Mouse (Mus musculus) lung, postnatal 10 days (tissue): ENCODE data around the gene Gm47791.

ENCODE experiments used
- DNase-seq: peaks from one replicate; pipeline ENCODE4 v3.0.0; 2021

Gene Gm47791

DNA sequence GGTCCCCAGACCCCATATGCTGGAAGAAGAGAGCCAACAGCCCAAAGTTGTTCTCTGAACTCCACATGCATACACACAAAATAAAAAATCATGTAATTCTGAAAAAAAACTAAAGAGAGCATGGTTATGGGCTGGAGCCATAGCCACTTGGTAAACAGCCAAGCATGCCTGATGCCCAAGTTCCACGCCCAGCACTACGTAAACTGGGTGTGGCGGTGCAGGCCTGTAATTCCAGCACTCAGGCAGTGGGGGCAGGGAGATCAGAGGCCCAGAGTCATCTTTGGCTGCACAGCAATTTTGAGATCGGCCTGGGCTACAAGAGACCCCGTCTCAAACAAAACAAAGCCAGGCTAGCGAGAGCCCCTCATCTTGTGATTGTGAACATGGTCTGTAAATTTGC is 14.5 kb upstream of the Gm47791 start:
- DNase-seq: peak; percentile 68

DNA sequence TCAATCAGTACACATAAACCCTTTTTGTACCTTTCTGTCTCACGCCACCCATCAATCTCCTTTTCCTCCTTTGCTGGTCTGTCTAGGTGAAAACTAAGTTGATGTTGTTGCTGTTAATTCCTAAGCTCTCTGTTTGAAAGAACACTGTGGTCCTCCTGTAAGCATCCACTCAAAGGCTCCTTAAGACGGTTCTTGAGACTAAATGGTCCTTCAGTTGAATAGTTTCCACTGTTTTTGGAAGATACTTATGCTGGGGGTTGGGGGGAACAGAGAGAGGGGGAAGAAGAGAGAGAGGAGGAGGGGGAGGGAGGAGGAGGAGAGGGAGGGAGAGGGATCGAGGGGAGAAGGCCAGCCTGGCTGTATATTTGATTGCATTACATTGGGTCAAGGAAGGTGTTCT is 12.5 kb upstream of the Gm47791 start:
- peak; percentile 54 for DNase-seq

- no peak for DNase-seq
These were observed 8.4 kb upstream of the Gm47791 start for GRCm38 (mm10) chr1:82779388-82779966.

- no peak for DNase-seq
These were observed 4.2 kb upstream of the Gm47791 start for GRCm38 (mm10) chr1:82775293-82775692.

DNA sequence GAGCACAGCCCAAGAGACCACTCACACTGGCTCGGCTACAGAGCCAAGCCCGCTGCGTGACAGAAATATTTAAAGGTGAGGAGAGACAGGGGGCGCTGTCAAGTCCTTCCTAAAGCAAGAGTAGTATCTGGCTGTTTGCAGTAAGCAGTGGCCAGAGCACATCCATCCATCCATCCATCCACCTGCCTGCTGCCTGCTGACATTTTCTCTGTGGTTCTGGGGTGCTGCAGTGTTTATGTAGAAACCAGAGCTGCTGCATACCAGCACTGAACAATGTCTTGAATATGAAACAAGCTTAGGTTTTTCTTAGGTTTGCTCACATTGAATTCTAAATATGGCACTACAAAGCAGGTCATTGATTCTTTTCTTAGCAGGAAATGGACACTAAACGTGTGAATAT is 2.2 kb upstream of the Gm47791 start:
- no peak for DNase-seq

DNA sequence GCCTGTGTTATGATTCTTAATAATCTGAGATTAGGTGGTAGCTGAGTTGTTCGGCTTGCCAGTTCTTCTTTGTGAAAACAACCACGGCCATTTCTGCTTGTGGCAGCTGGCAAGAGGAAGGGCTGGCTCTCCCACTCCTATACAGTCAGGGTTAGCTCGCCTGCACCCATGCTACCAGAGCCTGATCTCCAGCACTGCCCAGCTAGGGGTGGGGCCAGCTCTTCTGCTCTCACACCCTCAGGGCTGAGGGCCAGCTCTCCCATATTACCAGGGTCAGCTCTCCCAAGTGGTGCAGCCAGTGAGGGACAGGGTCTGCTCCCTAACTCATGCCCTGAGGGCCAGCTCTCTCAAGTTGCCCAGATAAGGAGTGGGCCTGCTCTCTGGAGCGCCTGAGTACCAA is 1.4 kb upstream of the Gm47791 start:
- DNase-seq: no peak

DNA sequence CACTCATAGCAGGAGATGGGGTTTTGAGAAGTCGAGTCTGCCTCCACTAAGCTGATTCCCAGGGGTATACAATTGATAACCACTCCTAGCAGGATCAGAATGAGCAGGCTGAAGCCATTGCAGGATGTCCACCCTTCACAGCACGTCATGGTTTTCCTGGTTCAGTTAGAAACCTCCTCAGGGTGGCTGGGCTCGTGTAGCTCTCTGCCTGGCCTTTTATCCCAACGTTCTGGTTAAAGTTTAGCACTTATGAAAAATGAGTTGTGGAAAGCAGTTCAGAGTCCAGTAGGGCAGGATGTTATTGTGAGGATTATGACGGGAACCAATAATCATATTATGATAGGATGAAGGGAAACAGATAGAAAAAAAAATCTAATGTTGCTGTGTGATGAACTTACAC is 2.8 kb downstream of the Gm47791 start, which contains the start of gene Tm4sf20:
Gene Tm4sf20, minus strand, starts transcription at position 193 of the 400 bp plus-strand sequence.
- no peak for DNase-seq

- DNase-seq: no peak
These were observed 4.4 kb downstream of the Gm47791 start for GRCm38 (mm10) chr1:82766641-82767040.

DNA sequence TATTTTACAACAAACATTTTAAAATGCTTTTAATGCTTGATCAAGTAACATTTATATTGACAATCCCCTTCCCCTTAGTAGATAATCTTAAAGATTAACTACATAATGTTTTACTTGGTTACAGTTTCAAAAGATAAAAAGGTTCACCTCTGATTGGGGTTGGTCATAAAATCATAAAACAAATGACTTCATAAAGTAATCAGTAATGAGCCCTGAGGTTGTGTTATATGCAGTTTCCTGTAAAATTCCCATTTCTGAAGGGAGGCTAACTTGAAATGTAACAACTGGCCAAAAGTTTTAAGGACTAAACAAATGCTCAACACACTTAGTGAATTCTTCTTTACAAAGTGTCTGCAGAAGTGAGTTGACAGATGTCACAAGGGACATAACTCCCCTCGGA is 4.8 kb downstream of the Gm47791 start:
- no peak for DNase-seq

DNA sequence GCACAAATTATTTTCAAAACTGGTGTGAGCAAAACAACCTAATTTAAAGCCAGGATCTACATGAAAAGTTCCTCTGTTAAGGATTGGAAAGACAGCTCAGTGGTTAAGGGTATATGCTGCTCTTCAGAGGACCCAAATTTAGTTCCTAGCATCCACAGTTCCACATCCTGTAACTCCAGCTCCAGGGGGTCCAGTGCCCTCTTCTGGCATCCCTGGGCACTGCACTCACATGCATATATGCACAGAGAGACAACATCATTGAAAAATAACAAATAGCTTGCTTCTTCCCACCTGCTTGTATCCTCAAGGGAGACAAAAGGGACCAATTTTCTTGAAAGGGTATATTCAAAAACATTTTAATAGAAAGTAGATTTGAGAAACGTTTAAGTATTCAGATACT is 8.8 kb downstream of the Gm47791 start:
- no peak for DNase-seq

GRCm38 (mm10) chr1:82761454-82762169 is 9.4 kb downstream of the Gm47791 start:
- DNase-seq: no peak

GRCm38 (mm10) chr1:82759520-82759919 is 11.5 kb downstream of the Gm47791 start:
- no peak for DNase-seq

- no peak for DNase-seq
These were observed 23.2 kb downstream of the Gm47791 start for GRCm38 (mm10) chr1:82747714-82748452.

GRCm38 (mm10) chr1:82746408-82746807 is 24.6 kb downstream of the Gm47791 start:
- no peak for DNase-seq

DNA sequence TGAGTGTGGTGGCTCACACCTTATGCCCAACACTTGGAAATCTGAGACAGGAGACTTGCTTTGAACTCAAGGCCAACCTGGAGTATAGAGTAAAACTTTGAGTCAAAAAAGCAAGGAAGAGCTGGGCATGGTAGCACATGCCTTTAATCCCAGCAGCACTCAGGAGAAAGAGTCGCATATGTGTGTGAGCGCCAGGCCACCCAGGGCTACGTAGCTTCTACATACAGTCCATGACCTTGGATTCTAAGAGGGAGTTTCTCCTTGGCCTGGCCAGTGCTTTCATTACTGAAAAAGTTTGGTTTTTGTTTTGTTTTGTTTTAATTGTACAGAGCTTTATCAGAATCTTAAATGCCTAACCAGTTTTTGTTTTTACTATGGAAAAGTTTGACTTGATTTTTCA is 27.1 kb downstream of the Gm47791 start:
- no peak for DNase-seq

DNA sequence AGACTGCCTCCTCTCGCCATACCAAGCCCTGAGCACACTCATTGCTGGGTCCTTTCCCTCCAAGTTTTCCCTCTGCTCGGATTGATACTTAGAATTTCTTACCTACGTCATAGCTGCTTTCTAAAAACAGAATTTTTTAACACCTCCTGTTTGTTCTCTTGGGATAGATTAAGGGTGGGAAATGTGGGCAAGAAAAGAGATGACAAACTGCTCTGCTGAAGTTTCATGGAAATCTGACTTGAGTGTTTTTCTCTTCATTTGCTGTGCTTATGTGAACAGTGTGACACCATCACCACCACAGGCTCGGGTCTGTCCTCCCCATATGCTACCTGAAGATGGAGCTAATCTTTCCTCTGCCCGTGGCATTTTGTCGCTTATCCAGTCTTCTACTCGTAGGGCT is 29.5 kb downstream of the Gm47791 start:
- no peak for DNase-seq

- DNase-seq: no peak
These were observed 33.0 kb downstream of the Gm47791 start for GRCm38 (mm10) chr1:82738066-82738465.

DNA sequence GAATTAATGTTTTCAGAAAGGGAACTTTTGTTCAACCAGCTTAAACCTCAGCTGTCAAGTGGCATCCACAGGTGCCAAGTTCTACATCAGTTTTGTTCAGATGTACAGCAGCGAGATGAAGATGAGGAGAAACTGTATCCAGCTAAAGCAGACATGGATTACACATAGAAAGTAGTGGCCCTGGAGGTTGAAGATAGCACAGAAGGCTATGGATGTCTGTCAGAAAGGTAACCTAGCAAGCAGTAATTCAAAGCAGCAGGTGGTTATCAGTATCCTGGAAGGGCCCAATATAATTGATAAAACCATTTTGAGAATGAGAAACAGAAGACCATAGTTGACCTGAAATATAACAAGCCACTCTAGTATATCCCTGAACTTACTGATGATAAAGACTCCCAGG is 37.7 kb downstream of the Gm47791 start:
- no peak for DNase-seq

DNA sequence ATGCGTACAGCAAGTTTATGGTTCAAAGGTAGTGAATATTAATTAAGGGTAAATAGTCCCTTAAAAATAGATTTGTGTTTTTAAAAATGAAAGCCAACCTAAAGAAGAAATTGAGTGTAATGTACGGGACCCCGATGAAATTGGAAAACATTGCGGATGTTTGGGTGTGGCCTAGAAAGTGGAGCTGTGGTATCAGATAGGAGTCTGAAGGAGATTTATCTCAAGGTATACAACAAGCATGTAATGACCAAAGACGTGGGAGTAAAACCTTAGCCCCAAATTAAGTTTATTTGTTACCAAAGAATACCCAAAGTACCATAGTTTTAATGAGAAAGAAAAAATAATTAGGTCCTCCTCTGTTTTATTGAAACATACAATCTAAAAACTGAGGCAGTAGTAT is 44.6 kb downstream of the Gm47791 start:
- DNase-seq: no peak

DNA sequence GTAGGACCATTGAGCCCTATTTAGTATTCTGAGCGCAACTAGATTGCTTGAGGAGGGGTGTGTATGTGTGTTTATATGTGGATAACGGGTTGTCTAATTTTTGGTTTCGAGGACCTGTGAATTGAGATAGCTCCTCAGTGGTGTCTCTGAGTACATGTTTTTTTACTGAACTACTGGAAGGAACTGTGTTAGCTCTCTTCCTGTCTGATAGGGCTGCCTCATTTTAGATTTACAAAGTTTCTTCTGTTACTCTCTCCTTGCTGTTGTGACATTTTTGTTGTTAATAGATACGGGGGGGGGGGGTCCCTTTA is 45.2 kb downstream of the Gm47791 start:
- DNase-seq: no peak

GRCm38 (mm10) chr1:82725026-82725874 is 45.8 kb downstream of the Gm47791 start:
- DNase-seq: no peak

GRCm38 (mm10) chr1:82724339-82725025 is 46.6 kb downstream of the Gm47791 start, which contains the start of gene Mff:
Gene Mff, plus strand, starts transcription at chr1:82724890.
- DNase-seq: peak; percentile 96
